Mouse (Mus musculus): ENCODE results near the gene Nr6a1.

The Nr6a1 gene

GRCm38 (mm10) chr2:38782731-38783130, 144.8 kb downstream of the Nr6a1 start:
- no peak for DNase-seq (ENCODE audit: low spot score in 2 of 2)

- no peak for DNase-seq (ENCODE audit: low spot score in 2 of 2)
Observed at GRCm38 (mm10) chr2:38781945-38782720, 145.4 kb downstream of the Nr6a1 start.

GRCm38 (mm10) chr2:38779939-38780338, 147.5 kb downstream of the Nr6a1 start:
- DNase-seq (ENCODE audit: low spot score in 2 of 2), result no peak

- DNase-seq (ENCODE audit: low spot score in 2 of 2), result no peak
Observed at GRCm38 (mm10) chr2:38777326-38777725, 150.2 kb downstream of the Nr6a1 start.

- no peak for DNase-seq (ENCODE audit: low spot score in 2 of 2)
Observed at GRCm38 (mm10) chr2:38774936-38775335, 152.6 kb downstream of the Nr6a1 start.

- no peak for DNase-seq (ENCODE audit: low spot score in 2 of 2)
Observed at GRCm38 (mm10) chr2:38771478-38771797, 156.1 kb downstream of the Nr6a1 start.

- no peak for DNase-seq (ENCODE audit: low spot score in 2 of 2)
Observed at GRCm38 (mm10) chr2:38770772-38771477, 156.6 kb downstream of the Nr6a1 start.

GRCm38 (mm10) chr2:38767177-38767931, 160.1 kb downstream of the Nr6a1 start:
- DNase-seq (ENCODE audit: low spot score in 2 of 2), result no peak

GRCm38 (mm10) chr2:38739847-38740246, 187.6 kb downstream of the Nr6a1 start:
- DNase-seq (ENCODE audit: low spot score in 2 of 2), result no peak

- peak; percentile 56 to 85 for DNase-seq (ENCODE audit: low spot score in 2 of 2)
Observed at GRCm38 (mm10) chr2:38739410-38739809, 188.1 kb downstream of the Nr6a1 start.

GRCm38 (mm10) chr2:38738601-38739301, 188.7 kb downstream of the Nr6a1 start:
- no peak for DNase-seq (ENCODE audit: low spot score in 2 of 2)

GRCm38 (mm10) chr2:38735740-38736139, 191.7 kb downstream of the Nr6a1 start:
- DNase-seq (ENCODE audit: low spot score in 2 of 2), result no peak

GRCm38 (mm10) chr2:38734721-38735120, 192.8 kb downstream of the Nr6a1 start:
- DNase-seq (ENCODE audit: low spot score in 2 of 2), result no peak

GRCm38 (mm10) chr2:38730331-38730827, 197.1 kb downstream of the Nr6a1 start:
- no peak for DNase-seq (ENCODE audit: low spot score in 2 of 2)

GRCm38 (mm10) chr2:38725427-38725826, 202.1 kb downstream of the Nr6a1 start:
- no peak for DNase-seq (ENCODE audit: low spot score in 2 of 2)

- peak in 1 of 2 experiments; percentile 63 for DNase-seq (ENCODE audit: low spot score in 2 of 2)
Observed at GRCm38 (mm10) chr2:38723378-38723777, 204.1 kb downstream of the Nr6a1 start.

GRCm38 (mm10) chr2:38722076-38722475, 205.4 kb downstream of the Nr6a1 start:
- no peak for DNase-seq (ENCODE audit: low spot score in 2 of 2)

GRCm38 (mm10) chr2:38720661-38721060, 206.8 kb downstream of the Nr6a1 start:
- DNase-seq (ENCODE audit: low spot score in 2 of 2), result no peak

- DNase-seq (ENCODE audit: low spot score in 2 of 2), result no peak
Observed at GRCm38 (mm10) chr2:38719354-38719753, 208.1 kb downstream of the Nr6a1 start.

- DNase-seq (ENCODE audit: low spot score in 2 of 2), result no peak
Observed at GRCm38 (mm10) chr2:38718676-38719075, 208.8 kb downstream of the Nr6a1 start.

GRCm38 (mm10) chr2:38717436-38717835, 210.1 kb downstream of the Nr6a1 start:
- no peak for DNase-seq (ENCODE audit: low spot score in 2 of 2)

- no peak for DNase-seq (ENCODE audit: low spot score in 2 of 2)
Observed at GRCm38 (mm10) chr2:38714324-38714723, 213.2 kb downstream of the Nr6a1 start, which contains the start of gene Nr5a1. TSS of gene Nr5a1 (minus strand) at chr2:38714542.

Measured in cerebellum, postnatal 4 days (tissue).